Mouse (Mus musculus): ENCODE measurements around the gene Nr1h2. TPM values are rescaled to one million over a fixed set of nuclear protein-coding genes. Genes with fewer than 3 reads are reported as not detected.

Gene Nr1h2
- polyA plus RNA-seq, 1 experiment, result 136 TPM

DNA sequence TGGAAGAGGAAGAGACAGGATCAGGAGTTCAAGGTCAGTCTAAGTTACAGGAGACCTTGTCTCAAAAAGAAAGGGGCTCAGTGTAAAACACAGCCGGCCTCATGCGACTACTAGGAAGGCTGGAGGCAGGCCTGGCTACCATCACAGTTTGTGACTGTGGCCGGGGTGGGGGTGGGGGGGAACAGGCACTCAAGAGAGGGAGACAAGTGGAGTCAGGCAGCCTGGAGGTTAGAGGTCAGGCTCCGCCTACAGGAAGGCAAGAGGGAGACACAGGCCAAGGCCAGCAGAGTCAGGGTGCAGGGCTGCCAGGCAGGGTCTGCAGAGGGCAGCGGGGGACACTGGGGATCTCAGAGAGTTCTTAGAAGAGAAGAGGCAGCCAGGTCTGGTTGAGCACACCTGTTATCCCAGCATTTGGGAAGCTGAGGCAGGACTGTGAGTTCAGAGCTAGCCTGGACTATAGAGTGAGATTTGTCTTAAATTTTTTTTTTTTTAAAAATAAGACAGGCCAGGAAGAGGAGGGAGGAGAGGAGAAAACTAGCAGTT is 43.3 kb upstream of the Nr1h2 start:
- WGBS, result 63% methylated on average over 5 of the region's 5 CpGs
- Histone ChIP-seq H3K36me3 (ENCODE audit: control insufficient read depth, insufficient read depth, low read length) (no peaks in the 10 kb centered on the region), H3K27ac (ENCODE audit: insufficient read depth, low read depth, low read length) (no peak overlapping the region), H3K4me1 (ENCODE audit: control insufficient read depth, insufficient read depth, low read length) (no peaks in the 10 kb centered on the region), H3K27me3 (replicated peaks; ENCODE audit: control insufficient read depth, insufficient read depth, low read length) (no peaks in the 10 kb centered on the region), H3K4me3 (ENCODE audit: insufficient read depth, low read depth, low read length) (no peak overlapping the region)
- no peak for DNase-seq
- TF ChIP-seq POLR2A (IDR thresholded peaks at IDR 0.05; ENCODE audit: low read depth, low read length), result no peak
- no peak for TF ChIP-seq CTCF (conservative IDR thresholded peaks at IDR 0.05; ENCODE audit: insufficient read depth, insufficient read length, low read depth, low read length)

DNA sequence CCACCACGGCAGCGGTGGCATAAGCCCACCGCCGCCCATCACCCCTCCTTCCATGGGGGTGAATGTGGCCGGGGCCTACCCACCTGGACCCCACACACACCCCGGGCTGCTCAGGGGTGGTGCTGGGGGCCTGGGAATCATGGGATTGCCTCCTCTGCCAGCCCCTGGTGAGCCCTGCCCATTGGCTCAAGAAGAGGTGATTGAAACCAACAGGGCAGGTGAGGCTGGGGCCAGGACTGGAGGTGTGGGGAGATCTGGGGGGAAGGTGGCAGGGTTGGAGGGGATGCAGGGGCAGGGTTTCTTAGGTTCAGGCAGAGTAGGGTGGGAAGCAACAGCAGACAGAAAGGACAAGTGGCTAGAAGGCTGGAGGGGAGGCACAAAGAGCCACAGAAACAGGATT is 42.3 kb upstream of the Nr1h2 start:
- H3K27ac ChIP-seq (ENCODE audit: insufficient read depth, low read depth, low read length), result no peak overlapping the region
- H3K27me3 ChIP-seq (replicated peaks; ENCODE audit: control insufficient read depth, insufficient read depth, low read length), result no peaks in the 10 kb centered on the region
- DNase-seq, result no peak
- H3K36me3 ChIP-seq (ENCODE audit: control insufficient read depth, insufficient read depth, low read length), result no peaks in the 10 kb centered on the region
- WGBS, result 92% methylated on average over 6 of the region's 6 CpGs
- no peak overlapping the region for H3K4me3 ChIP-seq (ENCODE audit: insufficient read depth, low read depth, low read length)
- TF ChIP-seq POLR2A (IDR thresholded peaks at IDR 0.05; ENCODE audit: low read depth, low read length), result no peak
- TF ChIP-seq CTCF (conservative IDR thresholded peaks at IDR 0.05; ENCODE audit: insufficient read depth, insufficient read length, low read depth, low read length), result no peak
- no peaks in the 10 kb centered on the region for H3K4me1 ChIP-seq (ENCODE audit: control insufficient read depth, insufficient read depth, low read length)

DNA sequence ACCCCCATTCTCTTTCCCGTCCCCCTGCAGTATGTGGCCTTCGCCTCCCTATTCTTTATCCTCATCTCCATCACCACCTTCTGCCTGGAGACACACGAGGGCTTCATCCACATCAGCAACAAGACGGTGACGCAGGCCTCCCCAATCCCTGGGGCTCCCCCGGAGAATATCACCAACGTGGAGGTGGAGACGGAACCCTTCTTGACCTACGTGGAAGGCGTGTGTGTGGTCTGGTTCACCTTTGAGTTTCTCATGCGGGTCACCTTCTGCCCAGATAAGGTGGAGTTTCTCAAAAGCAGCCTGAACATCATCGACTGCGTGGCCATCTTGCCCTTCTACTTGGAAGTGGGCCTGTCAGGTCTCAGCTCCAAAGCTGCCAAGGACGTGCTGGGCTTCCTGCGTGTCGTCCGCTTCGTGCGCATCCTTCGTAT is 41.4 kb upstream of the Nr1h2 start:
- no peak overlapping the region for H3K4me3 ChIP-seq (ENCODE audit: insufficient read depth, low read depth, low read length)
- WGBS, result 92% methylated on average over 20 of the region's 20 CpGs
- no peak overlapping the region for H3K27ac ChIP-seq (ENCODE audit: insufficient read depth, low read depth, low read length)
- H3K4me1 ChIP-seq (ENCODE audit: control insufficient read depth, insufficient read depth, low read length), result no peaks in the 10 kb centered on the region
- H3K27me3 ChIP-seq (replicated peaks; ENCODE audit: control insufficient read depth, insufficient read depth, low read length), result no peaks in the 10 kb centered on the region
- no peaks in the 10 kb centered on the region for H3K36me3 ChIP-seq (ENCODE audit: control insufficient read depth, insufficient read depth, low read length)
- DNase-seq, result no peak
- TF ChIP-seq POLR2A (IDR thresholded peaks at IDR 0.05; ENCODE audit: low read depth, low read length), result no peak
- TF ChIP-seq CTCF (conservative IDR thresholded peaks at IDR 0.05; ENCODE audit: insufficient read depth, insufficient read length, low read depth, low read length), result no peak

DNA sequence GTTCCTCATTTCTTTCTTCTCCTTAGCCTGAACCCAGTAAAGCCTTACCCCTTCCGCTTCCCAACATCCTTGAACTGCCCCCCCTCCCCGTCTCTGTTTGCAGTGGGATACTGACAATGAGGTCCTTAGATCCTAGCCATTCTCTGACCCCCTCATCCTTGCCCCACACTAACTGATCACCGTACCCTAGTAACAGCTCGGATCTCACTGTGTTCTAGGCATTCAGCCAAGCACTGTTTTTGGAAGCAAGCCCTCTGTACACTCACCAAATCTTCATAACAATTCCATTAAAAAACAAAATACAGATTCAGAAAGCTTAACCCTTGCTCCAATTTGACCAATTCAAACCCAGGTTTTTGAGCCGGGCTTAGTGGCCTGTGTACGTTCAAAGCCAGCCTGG is 40.5 kb upstream of the Nr1h2 start:
- Histone ChIP-seq H3K27me3 (replicated peaks; ENCODE audit: control insufficient read depth, insufficient read depth, low read length) (no peaks in the 10 kb centered on the region), H3K27ac (ENCODE audit: insufficient read depth, low read depth, low read length) (no peak overlapping the region), H3K4me3 (ENCODE audit: insufficient read depth, low read depth, low read length) (no peak overlapping the region), H3K4me1 (ENCODE audit: control insufficient read depth, insufficient read depth, low read length) (peaks cover 7% of the 10 kb centered on the region; the same call in 1 of the 2 replicates), H3K36me3 (ENCODE audit: control insufficient read depth, insufficient read depth, low read length) (no peaks in the 10 kb centered on the region)
- TF ChIP-seq CTCF (conservative IDR thresholded peaks at IDR 0.05; ENCODE audit: insufficient read depth, insufficient read length, low read depth, low read length) (no peak), POLR2A (IDR thresholded peaks at IDR 0.05; ENCODE audit: low read depth, low read length) (no peak)
- WGBS, result 57% methylated on average over 6 of the region's 6 CpGs
- DNase-seq, result no peak

DNA sequence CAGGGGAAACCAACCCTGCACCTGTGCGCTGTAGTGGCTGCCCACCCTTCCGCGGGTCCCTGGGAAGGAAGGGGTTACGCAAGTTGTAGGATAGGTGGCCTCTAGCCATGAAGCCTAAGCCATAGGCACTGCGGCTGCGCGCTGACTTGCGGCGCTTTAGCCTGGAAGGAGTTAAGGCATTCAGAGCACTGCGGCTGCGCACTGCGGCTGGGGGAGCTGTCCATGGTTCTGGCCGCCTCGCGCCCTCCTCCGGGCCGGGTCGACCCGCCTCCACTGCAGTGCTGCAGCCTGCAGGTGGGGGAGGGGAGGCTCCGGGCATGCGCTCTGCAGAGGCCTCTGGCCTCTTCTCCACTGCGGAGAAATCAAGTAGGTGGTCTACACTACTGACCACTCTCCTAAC is 40.0 kb upstream of the Nr1h2 start:
- peak; percentile 81 for DNase-seq
- no peak overlapping the region for H3K27ac ChIP-seq (ENCODE audit: insufficient read depth, low read depth, low read length)
- H3K27me3 ChIP-seq (replicated peaks; ENCODE audit: control insufficient read depth, insufficient read depth, low read length), result no peaks in the 10 kb centered on the region
- H3K4me1 ChIP-seq (ENCODE audit: control insufficient read depth, insufficient read depth, low read length), result peaks cover 7% of the 10 kb centered on the region; the same call in 1 of the 2 replicates
- WGBS, result 2% methylated on average over 22 of the region's 22 CpGs
- H3K36me3 ChIP-seq (ENCODE audit: control insufficient read depth, insufficient read depth, low read length), result no peaks in the 10 kb centered on the region
- H3K4me3 ChIP-seq (ENCODE audit: insufficient read depth, low read depth, low read length), result no peak overlapping the region
- TF ChIP-seq CTCF (conservative IDR thresholded peaks at IDR 0.05; ENCODE audit: insufficient read depth, insufficient read length, low read depth, low read length) (no peak), POLR2A (IDR thresholded peaks at IDR 0.05; ENCODE audit: low read depth, low read length) (no peak)

DNA sequence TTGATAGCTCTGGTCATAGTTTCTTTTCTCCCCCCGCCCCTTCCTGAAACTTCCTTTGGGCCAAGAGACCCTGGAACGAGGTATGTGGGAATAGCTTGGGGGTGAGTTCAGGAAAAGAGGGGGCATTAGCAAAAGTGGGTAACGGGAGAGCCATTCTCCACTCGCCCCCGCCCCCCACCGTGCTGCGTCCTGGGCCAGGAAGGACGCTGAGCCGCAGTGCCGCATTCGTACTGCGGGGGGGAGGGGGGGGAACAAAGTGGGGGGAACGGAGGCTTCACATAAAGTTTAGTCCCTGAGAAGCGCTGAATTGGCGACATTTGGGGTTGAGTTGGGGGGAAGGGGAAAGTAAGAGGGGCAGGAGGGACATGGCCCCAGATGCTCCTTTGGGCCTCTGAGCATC is 39.3 kb upstream of the Nr1h2 start:
- Histone ChIP-seq H3K4me1 (ENCODE audit: control insufficient read depth, insufficient read depth, low read length) (peaks cover 7% of the 10 kb centered on the region; the same call in 1 of the 2 replicates), H3K4me3 (ENCODE audit: insufficient read depth, low read depth, low read length) (no peak overlapping the region), H3K27ac (ENCODE audit: insufficient read depth, low read depth, low read length) (no peak overlapping the region), H3K36me3 (ENCODE audit: control insufficient read depth, insufficient read depth, low read length) (no peaks in the 10 kb centered on the region), H3K27me3 (replicated peaks; ENCODE audit: control insufficient read depth, insufficient read depth, low read length) (no peaks in the 10 kb centered on the region)
- no peak for DNase-seq
- WGBS, result 8% methylated on average over 15 of the region's 15 CpGs
- no peak for TF ChIP-seq POLR2A (IDR thresholded peaks at IDR 0.05; ENCODE audit: low read depth, low read length)
- TF ChIP-seq CTCF (conservative IDR thresholded peaks at IDR 0.05; ENCODE audit: insufficient read depth, insufficient read length, low read depth, low read length), result no peak

DNA sequence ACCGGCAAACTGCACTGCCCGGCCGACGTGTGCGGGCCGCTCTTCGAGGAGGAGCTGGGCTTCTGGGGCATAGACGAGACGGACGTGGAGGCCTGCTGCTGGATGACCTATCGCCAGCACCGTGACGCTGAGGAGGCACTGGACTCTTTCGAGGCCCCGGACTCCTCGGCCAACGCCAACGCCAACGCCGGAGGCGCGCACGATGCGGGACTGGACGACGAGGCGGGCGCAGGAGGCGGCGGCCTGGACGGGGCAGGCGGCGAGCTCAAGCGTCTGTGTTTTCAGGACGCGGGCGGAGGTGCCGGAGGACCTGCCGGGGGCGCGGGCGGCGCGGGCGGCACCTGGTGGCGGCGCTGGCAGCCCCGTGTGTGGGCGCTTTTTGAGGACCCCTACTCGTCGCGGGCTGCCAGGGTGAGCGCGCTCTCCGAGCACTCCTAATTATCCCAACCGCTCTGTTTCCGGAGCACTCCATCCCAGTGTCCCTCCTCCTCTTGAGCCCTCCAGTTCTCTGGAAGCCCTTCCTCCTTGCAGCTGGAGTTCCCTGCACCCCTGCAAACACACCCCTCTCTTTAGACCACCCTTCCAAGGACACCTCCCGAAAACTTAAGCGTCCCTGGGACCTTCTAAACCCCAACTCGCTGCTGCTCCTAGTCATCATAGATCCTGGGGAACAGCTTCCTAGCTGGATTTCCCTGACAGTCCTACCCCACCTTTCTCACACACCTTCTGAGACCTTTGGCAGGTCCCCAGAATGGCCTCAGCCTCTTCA is 37.8 kb upstream of the Nr1h2 start:
- 1% methylated on average over 60 of the region's 60 CpGs for WGBS
- Histone ChIP-seq H3K4me1 (ENCODE audit: control insufficient read depth, insufficient read depth, low read length) (peaks cover 7% of the 10 kb centered on the region; the same call in 1 of the 2 replicates), H3K36me3 (ENCODE audit: control insufficient read depth, insufficient read depth, low read length) (no peaks in the 10 kb centered on the region), H3K4me3 (ENCODE audit: insufficient read depth, low read depth, low read length) (peak overlapping the region; percentile 62), H3K27me3 (replicated peaks; ENCODE audit: control insufficient read depth, insufficient read depth, low read length) (no peaks in the 10 kb centered on the region), H3K27ac (ENCODE audit: insufficient read depth, low read depth, low read length) (no peak overlapping the region)
- peak; percentile 29 for DNase-seq
- TF ChIP-seq POLR2A (IDR thresholded peaks at IDR 0.05; ENCODE audit: low read depth, low read length) (no peak), CTCF (conservative IDR thresholded peaks at IDR 0.05; ENCODE audit: insufficient read depth, insufficient read length, low read depth, low read length) (no peak)

Measured in kidney, adult 2 months (tissue).